Mouse (Mus musculus) embryonic fibroblast, embryonic 13.5 days (primary cell): ENCODE results near the gene Hist1h4b.
"Not testable (repeated sequence)": the region's sequence is repeated elsewhere in the genome, so short reads cannot be mapped to it uniquely, and the experiment has no call there.

Source experiments
- CTCF ChIP-seq: IDR thresholded peaks from 2 replicates; pipeline ENCODE4 v1.5.1; 2011; ENCODE audit warnings: mild to moderate bottlenecking, control low read depth, low read length, moderate library complexity, borderline replicate concordance; ENCODE audit not compliant: insufficient read depth
- POLR2A ChIP-seq: IDR thresholded peaks from 2 replicates; pipeline ENCODE4 v1.6.1; 2011; ENCODE audit warnings: low read depth, mild to moderate bottlenecking, control low read depth, low read length, moderate library complexity

- TF ChIP-seq CTCF = not testable (repeated sequence)
- peak; percentile 97 for TF ChIP-seq POLR2A
Measured at GRCm38 (mm10) chr13:23750839-23751477, 5.9 kb upstream of the Hist1h4b start, which contains the start of gene Hist1h2ab.
